9 mouse cellular contexts compared by ENCODE assay signal in genomic region chr8:123361082-123361739, GRCm38 (mm10). TPM values are rescaled to one million over a fixed set of nuclear protein-coding genes. Genes with fewer than 3 reads are reported as not detected.
DNase-seq lines count a peak whose midpoint lies in the region; ATAC-seq and TF ChIP-seq lines count a peak whose summit lies in the region.
"Had no signal": no experiment of that assay in that cellular context is flagged by ENCODE, and none has a peak within 500 bp of the region (broad histone marks: within the 10 kb centered on the region; RNA-seq: fewer than 3 reads in every experiment).

No protein-coding gene starts in this region.

- ATAC-seq in lung, postnatal 0 days = peak; percentile 44

- peak; percentile 97 for TF ChIP-seq CTCF in lung, postnatal 0 days (IDR thresholded peaks at IDR 0.05)

- H3K27me3 ChIP-seq in forebrain, embryonic 10.5 days (ENCODE audit: poor library complexity, severe bottlenecking) = no peaks in the 10 kb centered on the region
- peaks cover 7% of the 10 kb centered on the region; the same call in 1 of the 2 replicates for H3K27me3 ChIP-seq in hindbrain, embryonic 10.5 days (ENCODE audit: insufficient read depth, poor library complexity, severe bottlenecking)
- no peaks in the 10 kb centered on the region for H3K27me3 ChIP-seq in lung, postnatal 0 days (replicated peaks; ENCODE audit: insufficient read depth, low read length)
- H3K27me3 ChIP-seq: limb, embryonic 13.5 days had no signal

- TF ChIP-seq EP300 in lung, postnatal 0 days (IDR thresholded peaks at IDR 0.05) = no peak

- H3K4me3 ChIP-seq in ES-E14 (ENCODE audit: insufficient read depth in 1 of 2, low read depth in 1 of 2, low read length in 2 of 2, poor library complexity in 1 of 2, severe bottlenecking in 1 of 2) = no peak overlapping the region
- no peak overlapping the region for H3K4me3 ChIP-seq in forebrain, embryonic 10.5 days
- H3K4me3 ChIP-seq in hindbrain, embryonic 10.5 days = no peak overlapping the region
- no peak overlapping the region for H3K4me3 ChIP-seq in lung, postnatal 0 days (ENCODE audit: low read depth, low read length)
- H3K4me3 ChIP-seq: limb, embryonic 13.5 days had no signal

- H3K27ac ChIP-seq in ES-E14 (ENCODE audit: insufficient read depth, low read depth, low read length, poor library complexity, severe bottlenecking) = no peak overlapping the region
- H3K27ac ChIP-seq in forebrain, embryonic 10.5 days = no peak overlapping the region
- no peak overlapping the region for H3K27ac ChIP-seq in hindbrain, embryonic 10.5 days
- H3K27ac ChIP-seq in lung, postnatal 0 days (ENCODE audit: low read length) = no peak overlapping the region
- H3K27ac ChIP-seq: limb, embryonic 13.5 days had no signal

- DNase-seq in ES-E14 (ENCODE audit: low read depth, low spot score) = no peak
- DNase-seq in c-Kit-positive CD71-negative TER-119-negative erythroid progenitor cells, embryonic 14.5 days (ENCODE audit: low read depth) = peak; percentile 74
- DNase-seq in forebrain, embryonic 10.5 days (ENCODE audit: extremely low spot score, low spot score) = peak; percentile 80
- DNase-seq in hindbrain, embryonic 10.5 days (ENCODE audit: low spot score) = peak; percentile 88
- peak; percentile 48 to 88 for DNase-seq in layer of hippocampus, adult 8-10 months (ENCODE audit: low spot score in 2 of 2)
- DNase-seq in lung, postnatal 0 days (ENCODE audit: low spot score) = peak; percentile 74
- DNase-seq in retina, adult 2 months (ENCODE audit: low read depth, low spot score) = peak; percentile 59
- DNase-seq in thymus, postnatal 25 days = peak; percentile 75

- H3K4me2 ChIP-seq in lung, postnatal 0 days (replicated peaks; ENCODE audit: low read depth, low read length) = no peak overlapping the region
- H3K4me2 ChIP-seq: limb, embryonic 13.5 days had no signal

- no peak overlapping the region for H3K9ac ChIP-seq in ES-E14 (ENCODE audit: insufficient read depth, low read depth, low read length, poor library complexity, severe bottlenecking)
- H3K9ac ChIP-seq in lung, postnatal 0 days (replicated peaks; ENCODE audit: low read depth) = no peak overlapping the region
- H3K9ac ChIP-seq: limb, embryonic 13.5 days had no signal

- H3K36me3 ChIP-seq in ES-E14 (ENCODE audit: control insufficient read depth, insufficient read depth, low read length, poor library complexity, severe bottlenecking) = peaks cover 20% of the 10 kb centered on the region; the same call in 1 of the 2 replicates
- peaks cover 51% of the 10 kb centered on the region for H3K36me3 ChIP-seq in forebrain, embryonic 10.5 days (replicated peaks)
- peaks cover 56% of the 10 kb centered on the region for H3K36me3 ChIP-seq in hindbrain, embryonic 10.5 days
- H3K36me3 ChIP-seq in lung, postnatal 0 days (ENCODE audit: insufficient read depth, low read length) = no peaks in the 10 kb centered on the region
- H3K36me3 ChIP-seq: limb, embryonic 13.5 days had no signal

- H3K9me3 ChIP-seq in ES-E14 (ENCODE audit: control insufficient read depth, insufficient read depth, low read depth, low read length) = no peaks in the 10 kb centered on the region
- no peaks in the 10 kb centered on the region for H3K9me3 ChIP-seq in forebrain, embryonic 10.5 days
- H3K9me3 ChIP-seq in hindbrain, embryonic 10.5 days = no peaks in the 10 kb centered on the region
- H3K9me3 ChIP-seq in lung, postnatal 0 days (ENCODE audit: low read length) = no peaks in the 10 kb centered on the region
- H3K9me3 ChIP-seq: limb, embryonic 13.5 days had no signal

- 35% methylated on average over 12 of the region's 12 CpGs for WGBS in forebrain, embryonic 10.5 days
- WGBS in hindbrain, embryonic 10.5 days = 38% methylated on average over 12 of the region's 12 CpGs
- WGBS in lung, postnatal 0 days = 42% methylated on average over 12 of the region's 12 CpGs

- in situ Hi-C loops in ES-E14 (cut with MboI; ENCODE audit: low sequenced_read_pairs in 2 of 2, unreplicated experiment in 2 of 2) = no loop called here

- H3K4me1 ChIP-seq in ES-E14 (ENCODE audit: control insufficient read depth in 2 of 2, insufficient read depth in 2 of 2, low read length in 2 of 2, poor library complexity in 1 of 2) = no peaks in the 10 kb centered on the region; a peak in 1 of 4 replicates
- 0 out of 2 replicates have a peak, but pooled peaks cover 3% of the 10 kb centered on the region for H3K4me1 ChIP-seq in forebrain, embryonic 10.5 days
- H3K4me1 ChIP-seq in hindbrain, embryonic 10.5 days (replicated peaks) = peaks cover 3% of the 10 kb centered on the region; the same call in 1 of the 2 replicates
- H3K4me1 ChIP-seq in lung, postnatal 0 days (ENCODE audit: insufficient read depth, low read depth, low read length) = no peaks in the 10 kb centered on the region
- H3K4me1 ChIP-seq: limb, embryonic 13.5 days had no signal

TF ChIP-seq in ES-E14, 5 proteins besides CTCF, POLR2A, EP300 and RAD21:
- TF ChIP-seq ZC3H11A (IDR thresholded peaks at IDR 0.05; ENCODE audit: borderline replicate concordance, low read depth, low read length) = peak; percentile 44; the same call in 1 of the 2 replicates
- no peak for TF ChIP-seq ZNF384 (IDR thresholded peaks at IDR 0.05; ENCODE audit: low read depth, low read length)
- TF ChIP-seq HCFC1 (IDR thresholded peaks at IDR 0.05; ENCODE audit: borderline replicate concordance, insufficient read depth, low read length) = no peak

RNA-seq across cellular contexts. Expression of gene Tcf25, which starts 12.3 kb away (rescaled TPM):
- 87.2 and 114 TPM in 2 replicates for total RNA-seq in ES-E14 (2012; rRNA removed)
- polyA plus RNA-seq in forebrain, embryonic 10.5 days (2016; fragmentation: Nextera tagmentation; extraction: Ambion mirVana) = 146 and 151 TPM in 2 replicates
- polyA plus RNA-seq in hindbrain, embryonic 10.5 days (2016; fragmentation: Nextera tagmentation; extraction: Ambion mirVana) = 159 and 169 TPM in 2 replicates
- 100 to 1,000 TPM; 466 to 571 (median 498) TPM for total RNA-seq in layer of hippocampus, adult 8-10 months (2022)
- polyA plus RNA-seq in lung, postnatal 0 days (2015; fragmentation: Nextera tagmentation; extraction: Ambion mirVana) = 133 and 144 TPM in 2 replicates

RNA-seq across cellular contexts. Expression of gene Spire2, which starts 28.7 kb away (rescaled TPM):
- 8.8 and 13.6 TPM in 2 replicates for total RNA-seq in ES-E14 (2012; rRNA removed)
- 6.5 and 6.9 TPM in 2 replicates for polyA plus RNA-seq in forebrain, embryonic 10.5 days (2016; fragmentation: Nextera tagmentation; extraction: Ambion mirVana)
- 10.8 and 19.5 TPM in 2 replicates for polyA plus RNA-seq in hindbrain, embryonic 10.5 days (2016; fragmentation: Nextera tagmentation; extraction: Ambion mirVana)
- 10 to 100 TPM; 15.8 to 16.3 (median 16.0) TPM for total RNA-seq in layer of hippocampus, adult 8-10 months (2022)
- 1.6 and 2.0 TPM in 2 replicates for polyA plus RNA-seq in lung, postnatal 0 days (2015; fragmentation: Nextera tagmentation; extraction: Ambion mirVana)

RNA-seq across cellular contexts. Expression of gene Fanca, which starts 42.8 kb away (rescaled TPM):
- total RNA-seq in ES-E14 (2012; rRNA removed) = 31.7 and 52.6 TPM in 2 replicates
- 49.6 and 52.3 TPM in 2 replicates for polyA plus RNA-seq in forebrain, embryonic 10.5 days (2016; fragmentation: Nextera tagmentation; extraction: Ambion mirVana)
- 35.3 and 40.9 TPM in 2 replicates for polyA plus RNA-seq in hindbrain, embryonic 10.5 days (2016; fragmentation: Nextera tagmentation; extraction: Ambion mirVana)
- total RNA-seq in layer of hippocampus, adult 8-10 months (2022) = 1 to 10 TPM in 3 of 4 experiments, under 1 TPM in 1; 0.96 to 3.2 (median 3.0) TPM
- polyA plus RNA-seq in lung, postnatal 0 days (2015; fragmentation: Nextera tagmentation; extraction: Ambion mirVana) = 4.5 and 6.0 TPM in 2 replicates

RNA-seq across cellular contexts. Expression of gene Mc1r, which starts 45.7 kb away (rescaled TPM):
- 0.27 and 0.42 TPM in 2 replicates for total RNA-seq in ES-E14 (2012; rRNA removed)
- polyA plus RNA-seq in forebrain, embryonic 10.5 days (2016; fragmentation: Nextera tagmentation; extraction: Ambion mirVana) = 0.06 and 0.07 TPM in 2 replicates
- 0.05 and 0.21 TPM in 2 replicates for polyA plus RNA-seq in hindbrain, embryonic 10.5 days (2016; fragmentation: Nextera tagmentation; extraction: Ambion mirVana)
- under 1 TPM in 1 of 4 experiments, not detected in 3; 0.08 TPM for total RNA-seq in layer of hippocampus, adult 8-10 months (2022)
- polyA plus RNA-seq in lung, postnatal 0 days (2015; fragmentation: Nextera tagmentation; extraction: Ambion mirVana) = not detected in 2 replicates

RNA-seq across cellular contexts. Expression of gene Tubb3, which starts 50.0 kb away (rescaled TPM):
- total RNA-seq in ES-E14 (2012; rRNA removed) = 69.1 and 117 TPM in 2 replicates
- polyA plus RNA-seq in forebrain, embryonic 10.5 days (2016; fragmentation: Nextera tagmentation; extraction: Ambion mirVana) = 205 and 261 TPM in 2 replicates
- 560 and 909 TPM in 2 replicates for polyA plus RNA-seq in hindbrain, embryonic 10.5 days (2016; fragmentation: Nextera tagmentation; extraction: Ambion mirVana)
- 100 to 1,000 TPM; 265 to 291 (median 279) TPM for total RNA-seq in layer of hippocampus, adult 8-10 months (2022)
- 0.42 and 0.58 TPM in 2 replicates for polyA plus RNA-seq in lung, postnatal 0 days (2015; fragmentation: Nextera tagmentation; extraction: Ambion mirVana)
